Mouse (Mus musculus) lung, postnatal 0 days (tissue): Measurements from ENCODE around the gene Vmn1r38.

ENCODE experiments used
- CTCF ChIP-seq: IDR thresholded peaks from 2 replicates; pipeline ENCODE4 v1.5.1; 2016; ENCODE audit warnings: antibody characterized with exemption, mild to moderate bottlenecking
- EP300 ChIP-seq: IDR thresholded peaks from 2 replicates; pipeline ENCODE4 v1.6.1; 2016; ENCODE audit warnings: antibody characterized with exemption, mild to moderate bottlenecking, control low read depth

- no peak for TF ChIP-seq CTCF
- TF ChIP-seq EP300 = no peak
Measured at GRCm38 (mm10) chr6:66806311-66806710, 23.9 kb upstream of the Vmn1r38 start.
